In genomic region chr12:98258845-98259517, GRCm38 (mm10) we compare ENCODE assay signal across 8 mouse cellular contexts. TPM values are rescaled to one million over a fixed set of nuclear protein-coding genes. Genes with fewer than 3 reads are reported as not detected.
DNase-seq lines count a peak whose midpoint lies in the region; ATAC-seq lines count a peak whose summit lies in the region.

Gene Galc, minus strand, starts transcription at chr12:98259459.

- no peaks in the 10 kb centered on the region for H3K9me3 ChIP-seq in intestine, embryonic 14.5 days (ENCODE audit: control insufficient read depth, low read length)

- H3K36me3 ChIP-seq in intestine, embryonic 14.5 days (ENCODE audit: control insufficient read depth, insufficient read depth, low read length) = no peaks in the 10 kb centered on the region; the same call in 1 of the 2 replicates

- WGBS in intestine, embryonic 14.5 days = under 1% methylated on average over 73 of the region's 76 CpGs

- peak within 1 kb of the TSS; percentile 98 for H3K9ac ChIP-seq in intestine, embryonic 14.5 days (ENCODE audit: low read length)

- peak within 1 kb of the TSS; percentile 91 for H3K4me3 ChIP-seq in intestine, embryonic 14.5 days (ENCODE audit: low read depth, low read length)

- peak within 1 kb of the TSS; percentile 62 for H3K4me2 ChIP-seq in intestine, embryonic 14.5 days (ENCODE audit: low read length)

- DNase-seq in adrenal gland, adult 8-10 months = peak; percentile 88
- DNase-seq in embryo, embryonic 11.5 days (ENCODE audit: low read depth, low spot score) = peak; percentile 84
- peak; percentile 86 to 88 for DNase-seq in gastrocnemius, postnatal 36 days
- DNase-seq in intestine, embryonic 14.5 days (ENCODE audit: low spot score) = peak; percentile 93
- peak; percentile 76 to 92 for DNase-seq in left cerebral cortex, postnatal 10 days (ENCODE audit: extremely low spot score in 1 of 2, low spot score in 2 of 2)
- peak; percentile 92 for DNase-seq in right cerebral cortex, postnatal 10 days (ENCODE audit: low spot score in 2 of 2)
- DNase-seq in urinary bladder, postnatal 14 days (ENCODE audit: low spot score) = peak; percentile 87

- intact Hi-C loops in gastrocnemius, postnatal 36 days (cut with DNase I) = no loop called here
- intact Hi-C loops in left cerebral cortex, postnatal 10 days (cut with DNase I) = no loop called here

- H3K27ac ChIP-seq in intestine, embryonic 14.5 days (ENCODE audit: low read depth) = peak within 1 kb of the TSS; percentile 94

- H3K4me1 ChIP-seq in intestine, embryonic 14.5 days (replicated peaks; ENCODE audit: control insufficient read depth, insufficient read depth, low read length) = no peaks in the 10 kb centered on the region

- peak; percentile 95 for ATAC-seq in intestine, embryonic 14.5 days (replicated peaks; ENCODE audit: low FRiP score, low TSS enrichment, low read depth)
- ATAC-seq in megakaryocyte progenitor cell, adult 5-6 weeks (replicated peaks; ENCODE audit: poor library complexity) = peak; percentile 68

- H3K27me3 ChIP-seq in intestine, embryonic 14.5 days (replicated peaks; ENCODE audit: control insufficient read depth, insufficient read depth, low read length) = no peaks in the 10 kb centered on the region

RNA-seq across cellular contexts. Expression of gene Galc, which starts in this region (rescaled TPM):
- 10 to 100 TPM; 12.9 to 19.5 (median 15.9) TPM for total RNA-seq in adrenal gland, adult 8-10 months (2022)
- 1 to 10 TPM; 3.5 to 4.0 TPM for total RNA-seq in gastrocnemius, postnatal 36 days (2021)
- 8.9 and 10.4 TPM in 2 replicates for polyA plus RNA-seq in intestine, embryonic 14.5 days (2014; fragmentation: Nextera tagmentation; extraction: Ambion mirVana)
- 10 to 100 TPM; 20.0 to 20.7 TPM for total RNA-seq in left cerebral cortex, postnatal 10 days (2021)
- 16.6 and 20.1 TPM in 2 replicates for total RNA-seq in megakaryocyte progenitor cell, adult 5-6 weeks (2015)
- total RNA-seq in megakaryocyte progenitor cell, adult 5-6 weeks (2017) = 6.0 and 9.9 TPM in 2 replicates

Comparison
In these comparisons a context has a peak if more than half of its experiments do, and no peak if none do; other contexts are left out.
1. Peak in every context shown above with its lines: DNase-seq, ATAC-seq, H3K4me3 ChIP-seq and H3K27ac ChIP-seq.